Mouse (Mus musculus): ENCODE data around the gene Clasp1. TPM values are rescaled to one million over a fixed set of nuclear protein-coding genes. Genes with fewer than 3 reads are reported as not detected.
A peak's percentile ranks its signal among the peaks of the same experiment; 100 is the strongest.

Clasp1 gene
- polyA plus RNA-seq, 1 experiment from 2014 or later, result 38.2 TPM

GRCm38 (mm10) chr1:118444988-118445387 lies 56.1 kb downstream of the Clasp1 start:
- no peak overlapping the region for H3K9ac ChIP-seq (replicated peaks; ENCODE audit: low read length)
- 20% methylated on average over 3 of the region's 3 CpGs for WGBS
- no peaks in the 10 kb centered on the region for H3K27me3 ChIP-seq (ENCODE audit: insufficient read depth, low read length)
- H3K4me1 ChIP-seq (ENCODE audit: insufficient read depth, low read length), result peaks cover 21% of the 10 kb centered on the region
- H3K4me2 ChIP-seq (replicated peaks; ENCODE audit: low read depth, low read length), result no peak overlapping the region
- no peak for ATAC-seq (ENCODE audit: low FRiP score, low TSS enrichment)
- 0 out of 2 replicates have a peak overlapping the region, but pooled peaks have one; percentile 24 for H3K27ac ChIP-seq (ENCODE audit: low read length)
- H3K4me3 ChIP-seq (ENCODE audit: low read length), result no peak overlapping the region
- H3K36me3 ChIP-seq (ENCODE audit: insufficient read depth, low read length), result no peaks in the 10 kb centered on the region
- no peaks in the 10 kb centered on the region for H3K9me3 ChIP-seq (ENCODE audit: low read length)

GRCm38 (mm10) chr1:118445441-118445840 lies 56.6 kb downstream of the Clasp1 start:
- H3K36me3 ChIP-seq (ENCODE audit: insufficient read depth, low read length), result no peaks in the 10 kb centered on the region
- H3K9ac ChIP-seq (replicated peaks; ENCODE audit: low read length), result no peak overlapping the region
- no peaks in the 10 kb centered on the region for H3K27me3 ChIP-seq (ENCODE audit: insufficient read depth, low read length)
- H3K4me1 ChIP-seq (ENCODE audit: insufficient read depth, low read length), result peaks cover 21% of the 10 kb centered on the region
- no peak for ATAC-seq (ENCODE audit: low FRiP score, low TSS enrichment)
- 68% methylated on average over 6 of the region's 6 CpGs for WGBS
- H3K4me3 ChIP-seq (ENCODE audit: low read length), result no peak overlapping the region
- H3K9me3 ChIP-seq (ENCODE audit: low read length), result no peaks in the 10 kb centered on the region
- H3K27ac ChIP-seq (ENCODE audit: low read length), result no peak overlapping the region
- no peak overlapping the region for H3K4me2 ChIP-seq (replicated peaks; ENCODE audit: low read depth, low read length)

GRCm38 (mm10) chr1:118446006-118446405 lies 57.1 kb downstream of the Clasp1 start:
- H3K4me2 ChIP-seq (replicated peaks; ENCODE audit: low read depth, low read length), result no peak overlapping the region
- H3K27ac ChIP-seq (ENCODE audit: low read length), result no peak overlapping the region
- WGBS, result 82% methylated on average over 3 of the region's 3 CpGs
- no peak for ATAC-seq (ENCODE audit: low FRiP score, low TSS enrichment)
- H3K9me3 ChIP-seq (ENCODE audit: low read length), result no peaks in the 10 kb centered on the region
- H3K4me1 ChIP-seq (ENCODE audit: insufficient read depth, low read length), result peaks cover 21% of the 10 kb centered on the region
- no peak overlapping the region for H3K9ac ChIP-seq (replicated peaks; ENCODE audit: low read length)
- H3K36me3 ChIP-seq (ENCODE audit: insufficient read depth, low read length), result no peaks in the 10 kb centered on the region
- no peak overlapping the region for H3K4me3 ChIP-seq (ENCODE audit: low read length)
- H3K27me3 ChIP-seq (ENCODE audit: insufficient read depth, low read length), result no peaks in the 10 kb centered on the region

- ATAC-seq (ENCODE audit: low FRiP score, low TSS enrichment), result no peak
- Histone ChIP-seq H3K9me3 (ENCODE audit: low read length) (no peaks in the 10 kb centered on the region), H3K4me2 (replicated peaks; ENCODE audit: low read depth, low read length) (no peak overlapping the region), H3K4me3 (ENCODE audit: low read length) (no peak overlapping the region), H3K27me3 (ENCODE audit: insufficient read depth, low read length) (no peaks in the 10 kb centered on the region), H3K27ac (ENCODE audit: low read length) (no peak overlapping the region), H3K4me1 (ENCODE audit: insufficient read depth, low read length) (peaks cover 21% of the 10 kb centered on the region), H3K36me3 (ENCODE audit: insufficient read depth, low read length) (no peaks in the 10 kb centered on the region), H3K9ac (replicated peaks; ENCODE audit: low read length) (no peak overlapping the region)
- 88% methylated on average over 2 of the region's 2 CpGs for WGBS
Measured at GRCm38 (mm10) chr1:118447131-118447530, 58.3 kb downstream of the Clasp1 start.

- ATAC-seq (ENCODE audit: low FRiP score, low TSS enrichment), result no peak
- Histone ChIP-seq H3K9ac (replicated peaks; ENCODE audit: low read length) (no peak overlapping the region), H3K27me3 (ENCODE audit: insufficient read depth, low read length) (no peaks in the 10 kb centered on the region), H3K4me2 (replicated peaks; ENCODE audit: low read depth, low read length) (no peak overlapping the region), H3K27ac (ENCODE audit: low read length) (no peak overlapping the region), H3K9me3 (ENCODE audit: low read length) (no peaks in the 10 kb centered on the region), H3K4me1 (ENCODE audit: insufficient read depth, low read length) (peaks cover 21% of the 10 kb centered on the region), H3K36me3 (ENCODE audit: insufficient read depth, low read length) (no peaks in the 10 kb centered on the region), H3K4me3 (ENCODE audit: low read length) (no peak overlapping the region)
- 75% methylated on average over 1 of the region's 1 CpGs for WGBS
Measured at GRCm38 (mm10) chr1:118448214-118448613, 59.4 kb downstream of the Clasp1 start.

GRCm38 (mm10) chr1:118450891-118451450 lies 62.1 kb downstream of the Clasp1 start:
- no peaks in the 10 kb centered on the region for H3K27me3 ChIP-seq (ENCODE audit: insufficient read depth, low read length)
- no peak overlapping the region for H3K27ac ChIP-seq (ENCODE audit: low read length)
- no peak overlapping the region for H3K4me2 ChIP-seq (replicated peaks; ENCODE audit: low read depth, low read length)
- 84% methylated on average over 3 of the region's 3 CpGs for WGBS
- no peaks in the 10 kb centered on the region for H3K9me3 ChIP-seq (ENCODE audit: low read length)
- peaks cover 13% of the 10 kb centered on the region; the same call in 1 of the 2 replicates for H3K4me1 ChIP-seq (ENCODE audit: insufficient read depth, low read length)
- no peak for ATAC-seq (ENCODE audit: low FRiP score, low TSS enrichment)
- no peak overlapping the region for H3K4me3 ChIP-seq (ENCODE audit: low read length)
- no peaks in the 10 kb centered on the region for H3K36me3 ChIP-seq (ENCODE audit: insufficient read depth, low read length)
- H3K9ac ChIP-seq (replicated peaks; ENCODE audit: low read length), result no peak overlapping the region

- no peaks in the 10 kb centered on the region for H3K36me3 ChIP-seq (ENCODE audit: insufficient read depth, low read length)
- 87% methylated on average over 4 of the region's 4 CpGs for WGBS
- H3K4me1 ChIP-seq (ENCODE audit: insufficient read depth, low read length), result peaks cover 26% of the 10 kb centered on the region
- H3K9me3 ChIP-seq (ENCODE audit: low read length), result no peaks in the 10 kb centered on the region
- no peak overlapping the region for H3K27ac ChIP-seq (ENCODE audit: low read length)
- no peak for ATAC-seq (ENCODE audit: low FRiP score, low TSS enrichment)
- H3K9ac ChIP-seq (replicated peaks; ENCODE audit: low read length), result no peak overlapping the region
- H3K4me3 ChIP-seq (ENCODE audit: low read length), result no peak overlapping the region
- H3K27me3 ChIP-seq (ENCODE audit: insufficient read depth, low read length), result no peaks in the 10 kb centered on the region
- H3K4me2 ChIP-seq (replicated peaks; ENCODE audit: low read depth, low read length), result no peak overlapping the region
Measured at GRCm38 (mm10) chr1:118453577-118453976, 64.7 kb downstream of the Clasp1 start.

- WGBS, result 61% methylated on average over 4 of the region's 4 CpGs
- Histone ChIP-seq H3K4me2 (replicated peaks; ENCODE audit: low read depth, low read length) (no peak overlapping the region), H3K9me3 (ENCODE audit: low read length) (no peaks in the 10 kb centered on the region), H3K36me3 (ENCODE audit: insufficient read depth, low read length) (no peaks in the 10 kb centered on the region), H3K9ac (replicated peaks; ENCODE audit: low read length) (no peak overlapping the region), H3K27me3 (ENCODE audit: insufficient read depth, low read length) (no peaks in the 10 kb centered on the region), H3K4me3 (ENCODE audit: low read length) (no peak overlapping the region), H3K27ac (ENCODE audit: low read length) (no peak overlapping the region), H3K4me1 (ENCODE audit: insufficient read depth, low read length) (peaks cover 28% of the 10 kb centered on the region)
- no peak for ATAC-seq (ENCODE audit: low FRiP score, low TSS enrichment)
Measured at GRCm38 (mm10) chr1:118454817-118455216, 66.0 kb downstream of the Clasp1 start.

GRCm38 (mm10) chr1:118457256-118457882 lies 68.5 kb downstream of the Clasp1 start:
- H3K27ac ChIP-seq (ENCODE audit: low read length), result no peak overlapping the region
- H3K4me1 ChIP-seq (ENCODE audit: insufficient read depth, low read length), result peaks cover 30% of the 10 kb centered on the region
- no peaks in the 10 kb centered on the region; the same call in 1 of the 2 replicates for H3K36me3 ChIP-seq (ENCODE audit: insufficient read depth, low read length)
- H3K9ac ChIP-seq (replicated peaks; ENCODE audit: low read length), result no peak overlapping the region
- H3K27me3 ChIP-seq (ENCODE audit: insufficient read depth, low read length), result no peaks in the 10 kb centered on the region
- no peak overlapping the region for H3K4me3 ChIP-seq (ENCODE audit: low read length)
- 62% methylated on average over 11 of the region's 11 CpGs for whole genome bisulfite sequencing
- no peak overlapping the region for H3K4me2 ChIP-seq (replicated peaks; ENCODE audit: low read depth, low read length)
- ATAC-seq (ENCODE audit: low FRiP score, low TSS enrichment), result no peak
- no peaks in the 10 kb centered on the region for H3K9me3 ChIP-seq (ENCODE audit: low read length)

- Histone ChIP-seq H3K4me2 (replicated peaks; ENCODE audit: low read depth, low read length) (peak overlapping the region; percentile 56), H3K27ac (ENCODE audit: low read length) (no peak overlapping the region), H3K4me3 (ENCODE audit: low read length) (no peak overlapping the region), H3K36me3 (ENCODE audit: insufficient read depth, low read length) (no peaks in the 10 kb centered on the region; the same call in 1 of the 2 replicates), H3K27me3 (ENCODE audit: insufficient read depth, low read length) (no peaks in the 10 kb centered on the region), H3K9me3 (ENCODE audit: low read length) (no peaks in the 10 kb centered on the region), H3K9ac (replicated peaks; ENCODE audit: low read length) (no peak overlapping the region), H3K4me1 (ENCODE audit: insufficient read depth, low read length) (peaks cover 30% of the 10 kb centered on the region)
- ATAC-seq (ENCODE audit: low FRiP score, low TSS enrichment), result no peak
- whole genome bisulfite sequencing, result 43% methylated on average over 1 of the region's 1 CpGs
Measured at GRCm38 (mm10) chr1:118457883-118458259, 69.0 kb downstream of the Clasp1 start.

All from kidney, embryonic 16.5 days (tissue).